Mouse (Mus musculus): ENCODE measurements around the gene Gm10961.

DNA sequence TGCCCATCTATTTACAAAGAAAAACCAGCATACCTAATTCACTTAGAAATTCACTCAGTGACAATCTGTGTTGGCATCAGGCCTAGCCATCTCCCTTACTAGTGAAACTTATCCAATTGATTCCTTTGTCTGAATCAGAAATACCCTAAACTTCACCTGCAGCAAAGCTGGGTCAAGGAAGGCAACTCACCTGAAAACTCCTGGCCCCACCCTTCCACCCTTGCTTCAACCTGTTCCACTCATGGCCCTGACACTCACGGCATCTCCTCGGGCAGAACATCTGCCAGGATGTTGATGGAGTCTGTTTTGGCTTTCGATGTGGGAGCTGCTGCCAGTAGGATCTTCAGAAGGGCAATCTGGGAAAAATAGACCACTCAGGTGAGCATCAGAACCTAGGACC lies 13.3 kb upstream of the Gm10961 start:
- TF ChIP-seq GATA1 (IDR thresholded peaks at IDR 0.05; ENCODE audit: borderline replicate concordance, low read length) (no peak), FLI1 (IDR thresholded peaks at IDR 0.05; ENCODE audit: low read length) (no peak)

Data from megakaryocyte, embryonic 14.5 days (primary cell).